Mouse (Mus musculus): ENCODE results near the gene Hand2.

DNA sequence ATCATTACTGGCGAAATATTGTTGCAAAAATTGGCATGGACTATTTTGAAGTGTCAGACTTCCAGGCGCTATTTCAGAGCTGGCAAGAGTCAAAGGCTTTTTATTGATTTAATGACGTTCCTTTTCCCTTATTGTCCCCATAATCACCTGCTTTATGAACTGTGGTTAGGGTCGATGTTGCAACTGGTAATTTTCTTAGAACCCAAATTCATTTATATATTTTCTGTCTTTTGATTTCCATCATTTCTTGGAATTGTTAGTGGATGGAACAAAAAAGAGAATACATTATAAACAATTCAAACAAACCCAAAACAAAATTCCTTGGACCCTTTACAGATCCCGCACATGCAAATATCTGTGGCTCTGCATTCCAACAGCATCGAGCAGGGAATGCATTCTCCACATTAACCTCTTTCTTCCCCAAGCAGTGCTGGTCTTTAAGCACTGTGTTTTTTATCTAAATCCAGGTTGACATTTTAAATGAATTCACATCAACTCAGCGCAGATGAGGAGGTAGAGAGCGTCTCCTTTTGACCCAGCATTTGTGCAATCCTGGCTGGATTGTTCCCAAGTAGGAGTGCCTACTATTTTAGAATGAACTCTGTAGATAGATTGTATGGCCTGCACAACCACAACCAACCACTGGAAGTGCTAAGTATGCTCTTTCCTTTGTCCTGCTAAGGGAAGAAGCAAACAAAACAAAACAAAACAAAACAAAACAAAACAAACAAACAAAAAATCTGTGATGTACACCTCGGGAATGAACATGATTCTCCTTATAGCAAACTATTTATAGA lies 35.9 kb downstream of the Hand2 start:
- no peak for TF ChIP-seq CTCF (IDR thresholded peaks at IDR 0.05; ENCODE audit: low read depth, low read length)
- TF ChIP-seq POLR2A (IDR thresholded peaks at IDR 0.05; ENCODE audit: extremely low read depth, insufficient read depth, low read length) = no peak

All from liver, adult 2 months (tissue).